Mouse (Mus musculus) olfactory bulb, adult 2 months (tissue): ENCODE measurements at regions not wholly inside any gene's neighbourhood (a gene's known extent, or its start where the extent isn't known, plus 50 kb on each side); places are given as distances from the start of the nearest gene placed in this dataset.

Experiments
- CTCF ChIP-seq: fragments of 200-500 bp; IDR thresholded peaks from 2 replicates; pipeline ENCODE4 v1.5.1; 2012; ENCODE audit warnings: low read depth, mild to moderate bottlenecking, low read length, moderate library complexity; ENCODE audit not compliant: insufficient read depth
- POLR2A ChIP-seq: fragments of 200-500 bp; IDR thresholded peaks from 2 replicates; pipeline ENCODE4 v1.6.1; 2012; ENCODE audit warnings: mild to moderate bottlenecking, low read depth, low read length, moderate library complexity; ENCODE audit not compliant: insufficient read depth

GRCm38 (mm10) chr2:144161852-144162251 is 108.6 kb upstream of the Mgme1 start:
- TF ChIP-seq POLR2A (no peak), CTCF (no peak)
